Mouse (Mus musculus) cortical plate, adult 2 months (tissue): ENCODE measurements around the gene Hal.

Source experiments
- CTCF ChIP-seq: fragments of 200-500 bp; IDR thresholded peaks from 2 replicates; pipeline ENCODE4 v1.5.1; 2011; ENCODE audit warnings: mild to moderate bottlenecking, control low read depth, low read length; ENCODE audit not compliant: insufficient read depth; ENCODE audit errors: extremely low read depth
- POLR2A ChIP-seq: fragments of 200-500 bp; IDR thresholded peaks from 2 replicates; pipeline ENCODE4 v1.6.1; 2011; ENCODE audit warnings: mild to moderate bottlenecking, low read length, control low read depth; ENCODE audit not compliant: insufficient read depth; ENCODE audit errors: extremely low read depth

DNA sequence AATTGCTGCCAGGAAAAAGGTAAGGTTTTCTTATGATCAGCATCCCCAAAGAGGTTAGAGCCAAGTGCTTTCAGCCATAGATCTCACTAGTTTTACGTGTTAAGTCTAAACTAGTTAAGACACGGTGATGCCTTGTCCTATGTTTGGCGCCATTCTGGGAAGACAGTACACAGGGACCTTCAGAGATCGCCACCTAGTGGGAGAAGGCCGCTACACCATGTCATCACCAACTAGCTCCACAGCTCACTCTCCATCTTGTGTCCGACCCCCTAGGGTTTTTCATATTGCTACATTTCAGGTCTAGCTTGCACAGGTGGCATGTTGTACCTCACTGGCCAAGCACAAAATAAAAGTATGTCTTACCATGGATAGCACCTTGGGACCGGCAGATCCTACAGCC, 60.4 kb downstream of the Hal start:
- TF ChIP-seq CTCF (peak; percentile 92), POLR2A (no peak)
